Mouse (Mus musculus) cerebellum, adult 2 months (tissue): Measurements from ENCODE around the gene Siglecf. TPM values are rescaled to one million over a fixed set of nuclear protein-coding genes. Genes with fewer than 3 reads are reported as not detected.

Source experiments
- DNase-seq, 2 experiments: peaks; one replicate each; pipeline ENCODE4 v3.0.0; 2021
- H3K27ac ChIP-seq: fragments of 200-500 bp; 2 replicates; pipeline ENCODE4 v1.5.1; 2012; ENCODE audit warnings: low read length, control low read depth, inconsistent platforms; ENCODE audit not compliant: insufficient read depth
- H3K27me3 ChIP-seq: fragments of 200-500 bp; 2 replicates; pipeline ENCODE4 v1.6.1; 2012; ENCODE audit warnings: inconsistent platforms, mild to moderate bottlenecking, low read length, moderate library complexity; ENCODE audit not compliant: control insufficient read depth, insufficient read depth
- H3K4me1 ChIP-seq: fragments of 200-500 bp; 2 replicates; pipeline ENCODE4 v1.6.1; 2011; ENCODE audit warnings: low read length; ENCODE audit not compliant: control insufficient read depth, insufficient read depth
- H3K4me3 ChIP-seq: fragments of 200-500 bp; replicated peaks from 2 replicates; pipeline ENCODE3; 2011; ENCODE audit warnings: mild to moderate bottlenecking, low read depth, low read length, control low read depth; ENCODE audit not compliant: insufficient read depth
- CTCF ChIP-seq: fragments of 200-500 bp; IDR thresholded peaks from 2 replicates; pipeline ENCODE4 v1.5.1; 2011; ENCODE audit warnings: low read depth, mild to moderate bottlenecking, control low read depth, low read length, moderate library complexity, borderline replicate concordance; ENCODE audit not compliant: insufficient read depth
- POLR2A ChIP-seq: fragments of 200-500 bp; IDR thresholded peaks from 2 replicates; pipeline ENCODE4 v1.6.1; 2011; ENCODE audit warnings: low read length, control low read depth, borderline replicate concordance; ENCODE audit not compliant: insufficient read depth
- WGBS: fragments of 180-500 bp; shearing (Covaris S2); methylation state at CpG from one replicate; pipeline ENCODE4 v1.1.7; 2018; 5-methylcytosine and 5-hydroxymethylcytosine counted together
- polyA plus RNA-seq: library from polyadenylated mRNA; depleted of rRNA; stranded (reverse); fragments of >200 nt; gene quantifications from 2 replicates; pipeline ENCODE4 v1.2.3, GENCODE M21; 2012; rRNA removed

Siglecf gene
- polyA plus RNA-seq = 0.14 and 0.31 TPM in 2 replicates

- Histone ChIP-seq H3K27ac (no peak within 1 kb of the TSS), H3K27me3 (no peaks in the 10 kb centered on the region), H3K4me1 (no peaks in the 10 kb centered on the region), H3K4me3 (no peak within 1 kb of the TSS)
- TF ChIP-seq POLR2A (no peak), CTCF (no peak)
- 60% methylated on average over 3 of the region's 3 CpGs for WGBS
- DNase-seq = no peak
Observed at GRCm38 (mm10) chr7:43351154-43351553, at the start of gene Siglecf. Gene Siglecf (plus strand): TSS chr7:43351341.

GRCm38 (mm10) chr7:43305235-43305634 is 45.9 kb upstream of the Siglecf start:
- 55% methylated on average over 3 of the region's 3 CpGs for WGBS
- DNase-seq = peak in 1 of 2 experiments; percentile 15
- H3K27ac ChIP-seq = no peak overlapping the region
- H3K4me1 ChIP-seq = peaks cover 6% of the 10 kb centered on the region; the same call in 1 of the 2 replicates
- H3K4me3 ChIP-seq = no peak overlapping the region
- TF ChIP-seq POLR2A (no peak), CTCF (no peak)
- H3K27me3 ChIP-seq = no peaks in the 10 kb centered on the region

GRCm38 (mm10) chr7:43309069-43309468 is 42.1 kb upstream of the Siglecf start:
- Histone ChIP-seq H3K27me3 (no peaks in the 10 kb centered on the region), H3K4me3 (no peak overlapping the region), H3K27ac (no peak overlapping the region), H3K4me1 (peaks cover 6% of the 10 kb centered on the region; the same call in 1 of the 2 replicates)
- no peak for DNase-seq
- no peak for TF ChIP-seq CTCF
- TF ChIP-seq POLR2A = no peak
- 88% methylated on average over 2 of the region's 2 CpGs for WGBS

- no peak overlapping the region for H3K27ac ChIP-seq
- 62% methylated on average over 6 of the region's 6 CpGs for WGBS
- no peak for DNase-seq
- TF ChIP-seq CTCF = no peak
- TF ChIP-seq POLR2A = no peak
- H3K27me3 ChIP-seq = no peaks in the 10 kb centered on the region
- H3K4me3 ChIP-seq = peak overlapping the region; percentile 4
- H3K4me1 ChIP-seq = no peaks in the 10 kb centered on the region
Observed at GRCm38 (mm10) chr7:43311632-43312031, 39.5 kb upstream of the Siglecf start.

DNA sequence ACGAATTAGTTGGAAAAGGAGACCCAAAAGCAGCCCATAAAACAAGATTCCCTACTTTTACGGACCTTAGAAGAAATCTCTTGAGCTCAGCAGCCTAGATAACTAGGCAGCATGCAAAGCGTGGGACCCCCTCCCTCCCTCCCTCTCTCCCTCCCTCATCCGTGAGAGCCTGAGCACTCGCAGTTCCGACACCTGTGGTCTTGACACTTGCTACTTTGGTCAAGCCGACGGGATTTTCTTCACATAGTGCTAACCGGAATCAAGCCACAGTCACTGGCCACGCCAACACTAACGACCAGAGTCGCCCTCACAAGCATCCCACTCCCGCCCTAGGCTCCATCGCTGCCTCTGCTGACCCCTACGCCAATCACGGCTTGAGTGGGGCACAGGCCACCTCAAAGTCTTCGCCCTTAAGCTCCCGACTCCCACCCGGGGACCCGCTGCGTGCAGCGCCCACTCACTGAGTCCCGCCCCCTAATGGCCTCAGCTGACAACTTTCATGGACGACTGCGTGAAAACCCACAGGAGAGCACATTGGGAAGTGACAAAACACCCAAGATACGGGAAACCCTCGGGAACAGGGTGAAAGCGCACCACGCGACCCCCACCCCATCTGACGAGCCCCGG is 38.6 kb upstream of the Siglecf start:
- TF ChIP-seq CTCF = no peak
- no peak for TF ChIP-seq POLR2A
- Histone ChIP-seq H3K4me3 (peak overlapping the region; percentile 73), H3K27me3 (no peaks in the 10 kb centered on the region), H3K4me1 (no peaks in the 10 kb centered on the region), H3K27ac (peak overlapping the region; percentile 21)
- no peak for DNase-seq
- 1% methylated on average over 32 of the region's 32 CpGs for WGBS

- peak; percentile 87 to 91 for DNase-seq
- TF ChIP-seq CTCF = no peak
- TF ChIP-seq POLR2A = peak; percentile 41; the same call in 1 of the 2 replicates
- WGBS = under 1% methylated on average over 33 of the region's 33 CpGs
- Histone ChIP-seq H3K27me3 (no peaks in the 10 kb centered on the region), H3K27ac (peak within 1 kb of the TSS; percentile 21), H3K4me1 (no peaks in the 10 kb centered on the region), H3K4me3 (peak within 1 kb of the TSS; percentile 73)
Observed at GRCm38 (mm10) chr7:43313013-43313428, 38.1 kb upstream of the Siglecf start, which contains the start of gene Zfp715. Gene Zfp715 (minus strand): TSS chr7:43313294.

GRCm38 (mm10) chr7:43326223-43326780 is 24.8 kb upstream of the Siglecf start:
- 48% methylated on average over 10 of the region's 10 CpGs for WGBS
- H3K27me3 ChIP-seq = no peaks in the 10 kb centered on the region
- no peaks in the 10 kb centered on the region for H3K4me1 ChIP-seq
- DNase-seq = no peak
- H3K27ac ChIP-seq = no peak overlapping the region
- TF ChIP-seq CTCF (no peak), POLR2A (no peak)
- H3K4me3 ChIP-seq = no peak overlapping the region

- H3K4me3 ChIP-seq = no peak overlapping the region
- no peak for TF ChIP-seq POLR2A
- no peak for TF ChIP-seq CTCF
- no peaks in the 10 kb centered on the region for H3K27me3 ChIP-seq
- H3K4me1 ChIP-seq = no peaks in the 10 kb centered on the region
- WGBS = 70% methylated on average over 4 of the region's 4 CpGs
- DNase-seq = no peak
- H3K27ac ChIP-seq = no peak overlapping the region
Observed at GRCm38 (mm10) chr7:43328101-43328500, 23.0 kb upstream of the Siglecf start.
